ENCODE assay signal across 24 mouse cellular contexts in genomic region chr8:115883808-115884207, GRCm38 (mm10).
"Had no signal": no experiment of that assay in that cellular context is flagged by ENCODE, and none has a peak within 500 bp of the region (broad histone marks: within the 10 kb centered on the region; RNA-seq: fewer than 3 reads in every experiment).

No protein-coding gene starts in this region.

- H3K9ac ChIP-seq: heart, embryonic 13.5 days; heart, embryonic 15.5 days; hindbrain, embryonic 13.5 days; hindbrain, embryonic 15.5 days; kidney, embryonic 15.5 days; limb, embryonic 13.5 days; limb, embryonic 15.5 days had no signal

- DNase-seq: gastrocnemius, adult 2 months; gastrocnemius, postnatal 10 days; gastrocnemius, postnatal 36 days; heart, adult 18-20 months; heart, postnatal 14 days; heart, postnatal 36 days; kidney, adult 11 months; kidney, adult 9 months; kidney, postnatal 10 days; kidney, postnatal 25 days; layer of hippocampus, adult 9-11 months; layer of hippocampus, postnatal 36 days; left cerebral cortex, postnatal 4 days had no signal

- ATAC-seq: forebrain, embryonic 16.5 days; hindbrain, postnatal 0 days; intestine, embryonic 16.5 days had no signal

- H3K27ac ChIP-seq: gastrocnemius, adult 2 months; heart, embryonic 10.5 days; heart, embryonic 13.5 days; heart, embryonic 15.5 days; hindbrain, embryonic 13.5 days; hindbrain, embryonic 15.5 days; hindbrain, postnatal 0 days; kidney, embryonic 15.5 days; limb, embryonic 13.5 days; limb, embryonic 15.5 days had no signal

- H3K9me3 ChIP-seq: heart, embryonic 10.5 days; heart, embryonic 13.5 days; heart, embryonic 15.5 days; hindbrain, embryonic 13.5 days; hindbrain, embryonic 15.5 days; kidney, embryonic 15.5 days; limb, embryonic 13.5 days; limb, embryonic 15.5 days had no signal

- H3K4me1 ChIP-seq: heart, embryonic 10.5 days; heart, embryonic 13.5 days; heart, embryonic 15.5 days; hindbrain, embryonic 13.5 days; hindbrain, embryonic 15.5 days; kidney, embryonic 15.5 days; limb, embryonic 15.5 days had no signal

- H3K4me3 ChIP-seq: gastrocnemius, adult 2 months; heart, embryonic 10.5 days; heart, embryonic 13.5 days; heart, embryonic 15.5 days; hindbrain, embryonic 13.5 days; hindbrain, embryonic 15.5 days; kidney, embryonic 15.5 days; limb, embryonic 13.5 days; limb, embryonic 15.5 days had no signal

- H3K36me3 ChIP-seq: heart, embryonic 10.5 days; heart, embryonic 13.5 days; heart, embryonic 15.5 days; hindbrain, embryonic 13.5 days; hindbrain, embryonic 15.5 days; kidney, embryonic 15.5 days; limb, embryonic 13.5 days; limb, embryonic 15.5 days had no signal

- H3K27me3 ChIP-seq: heart, embryonic 13.5 days; hindbrain, embryonic 13.5 days; hindbrain, embryonic 15.5 days; limb, embryonic 15.5 days had no signal

- H3K4me2 ChIP-seq: heart, embryonic 13.5 days; heart, embryonic 15.5 days; hindbrain, embryonic 13.5 days; hindbrain, embryonic 15.5 days; kidney, embryonic 15.5 days; limb, embryonic 13.5 days; limb, embryonic 15.5 days had no signal
